Mouse (Mus musculus): Measurements from ENCODE around the gene Acot13.
"Not testable (repeated sequence)": the region's sequence is repeated elsewhere in the genome, so short reads cannot be mapped to it uniquely, and the experiment has no call there.

The Acot13 gene

GRCm38 (mm10) chr13:24778706-24779380 lies 52.5 kb downstream of the Acot13 start:
- DNase-seq: peak in 1 of 2 experiments; percentile 23

- no peak for DNase-seq
These were observed 53.3 kb downstream of the Acot13 start for GRCm38 (mm10) chr13:24778026-24778425.

GRCm38 (mm10) chr13:24776146-24776844 lies 55.0 kb downstream of the Acot13 start:
- peak; percentile 36 to 39 for DNase-seq

GRCm38 (mm10) chr13:24771482-24771881 lies 59.9 kb downstream of the Acot13 start:
- DNase-seq: not testable (repeated sequence)
